Mouse (Mus musculus) R1 (cell line): ENCODE results near the gene Prss2.
"Not testable (repeated sequence)": the region's sequence is repeated elsewhere in the genome, so short reads cannot be mapped to it uniquely, and the experiment has no call there.

Experiments used
- DNase-seq: peaks from one replicate; pipeline ENCODE4 v3.0.0-alpha.2; 2018; ENCODE audit warnings: low read depth, low spot score

Gene Prss2

GRCm38 (mm10) chr6:41521487-41521886 is at the start of gene Prss2:
Gene Prss2, plus strand, starts transcription at chr6:41521787.
- no peak for DNase-seq

GRCm38 (mm10) chr6:41499374-41499773 is 22.2 kb upstream of the Prss2 start:
- DNase-seq = no peak

GRCm38 (mm10) chr6:41504915-41505314 is 16.7 kb upstream of the Prss2 start:
- DNase-seq = no peak

GRCm38 (mm10) chr6:41505323-41505722 is 16.3 kb upstream of the Prss2 start:
- no peak for DNase-seq

- DNase-seq = no peak
Observed at GRCm38 (mm10) chr6:41518017-41518524, 3.5 kb upstream of the Prss2 start.

GRCm38 (mm10) chr6:41526453-41526852 is 4.9 kb downstream of the Prss2 start:
- no peak for DNase-seq

- no peak for DNase-seq
Observed at GRCm38 (mm10) chr6:41527402-41527801, 5.8 kb downstream of the Prss2 start.

GRCm38 (mm10) chr6:41529987-41530386 is 8.4 kb downstream of the Prss2 start:
- not testable (repeated sequence) for DNase-seq

GRCm38 (mm10) chr6:41532181-41532580 is 10.6 kb downstream of the Prss2 start:
- DNase-seq = no peak

- no peak for DNase-seq
Observed at GRCm38 (mm10) chr6:41532687-41533284, 11.2 kb downstream of the Prss2 start.

GRCm38 (mm10) chr6:41537376-41537775 is 15.8 kb downstream of the Prss2 start:
- no peak for DNase-seq

GRCm38 (mm10) chr6:41538296-41538695 is 16.7 kb downstream of the Prss2 start:
- not testable (repeated sequence) for DNase-seq

GRCm38 (mm10) chr6:41540746-41541145 is 19.2 kb downstream of the Prss2 start:
- DNase-seq = no peak

- no peak for DNase-seq
Observed at GRCm38 (mm10) chr6:41541746-41542145, 20.2 kb downstream of the Prss2 start.

GRCm38 (mm10) chr6:41542983-41543382 is 21.4 kb downstream of the Prss2 start:
- DNase-seq = no peak

GRCm38 (mm10) chr6:41543411-41544050 is 21.9 kb downstream of the Prss2 start:
- DNase-seq = peak; percentile 9

- DNase-seq = no peak
Observed at GRCm38 (mm10) chr6:41544381-41544924, 22.9 kb downstream of the Prss2 start.

GRCm38 (mm10) chr6:41545266-41545665 is 23.7 kb downstream of the Prss2 start:
- DNase-seq = no peak

- DNase-seq = no peak
Observed at GRCm38 (mm10) chr6:41547056-41547650, 25.6 kb downstream of the Prss2 start.

- DNase-seq = no peak
Observed at GRCm38 (mm10) chr6:41548286-41548685, 26.7 kb downstream of the Prss2 start.

GRCm38 (mm10) chr6:41553356-41554010 is 31.9 kb downstream of the Prss2 start:
- DNase-seq = no peak
